Mouse (Mus musculus) liver, adult 2 months (tissue): ENCODE results near the gene Plaur.

Source experiments
- CTCF ChIP-seq: fragments of 200-500 bp; IDR thresholded peaks from 2 replicates; pipeline ENCODE4 v1.5.1; 2011; ENCODE audit warnings: low read depth, low read length, control low read depth
- POLR2A ChIP-seq: fragments of 200-500 bp; IDR thresholded peaks from 2 replicates; pipeline ENCODE4 v1.6.1; 2011; ENCODE audit warnings: low read length, control low read depth; ENCODE audit not compliant: insufficient read depth; ENCODE audit errors: extremely low read depth

GRCm38 (mm10) chr7:24507726-24508114 lies 45.4 kb downstream of the Plaur start:
- TF ChIP-seq POLR2A (no peak), CTCF (no peak)
